Mouse (Mus musculus) brain, embryonic 14.5 days (tissue): ENCODE data around the gene Zfhx3. TPM values are rescaled to one million over a fixed set of nuclear protein-coding genes. Genes with fewer than 3 reads are reported as not detected.

Experiments used
- DNase-seq: peaks from one replicate; pipeline ENCODE4 v3.0.0-alpha.2; 2011; ENCODE audit warnings: low read depth
- CTCF ChIP-seq: fragments of 200-500 bp; IDR thresholded peaks from 2 replicates; pipeline ENCODE4 v1.5.1; 2012; ENCODE audit warnings: inconsistent platforms, mild to moderate bottlenecking, moderate library complexity, borderline replicate concordance; ENCODE audit not compliant: insufficient read depth, insufficient read length; ENCODE audit errors: extremely low read depth
- POLR2A ChIP-seq: fragments of 200-500 bp; IDR thresholded peaks from 2 replicates; pipeline ENCODE4 v1.6.1; 2012; ENCODE audit warnings: mild to moderate bottlenecking, inconsistent platforms, borderline replicate concordance; ENCODE audit not compliant: poor library complexity, insufficient read depth, insufficient read length, severe bottlenecking; ENCODE audit errors: extremely low read depth
- polyA plus RNA-seq: library from polyadenylated mRNA; depleted of rRNA; stranded (reverse); fragments of >200 nt; gene quantifications from 2 replicates; pipeline ENCODE4 v1.2.3, GENCODE M21; 2012

The Zfhx3 gene
- polyA plus RNA-seq, 1 experiment = 31.3 TPM

DNA sequence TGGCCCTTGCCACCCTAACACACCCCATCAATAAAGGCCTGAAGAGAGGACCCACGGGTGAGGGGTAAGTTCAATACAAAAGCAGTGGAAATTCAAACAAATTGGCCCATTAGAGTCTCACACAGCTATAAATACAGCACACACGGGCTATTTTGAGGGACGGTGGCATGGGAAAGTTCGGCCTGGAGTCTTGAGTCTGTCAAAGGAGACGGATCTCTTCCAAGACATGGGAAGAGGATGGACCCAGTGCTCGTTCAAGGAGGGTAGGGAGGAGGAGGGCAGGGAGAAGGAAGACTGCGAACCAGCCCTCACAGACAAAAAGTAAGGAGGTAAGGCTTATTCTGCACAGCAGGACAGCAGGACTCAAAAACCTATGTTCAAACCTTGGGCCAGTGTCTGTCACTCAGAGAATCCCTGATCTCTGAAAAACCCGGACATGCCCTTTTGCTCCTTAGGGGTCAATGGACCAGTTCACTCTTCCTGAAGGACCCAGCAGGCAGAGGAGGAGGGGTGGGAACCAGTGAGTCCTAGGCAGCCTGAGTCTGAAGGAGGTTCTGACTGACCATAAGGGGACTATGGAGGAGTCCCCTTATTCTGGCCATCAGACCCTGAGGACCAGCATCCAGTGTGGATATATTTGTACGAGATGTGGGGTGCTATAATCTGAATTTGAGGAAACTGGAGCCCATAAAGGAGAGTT lies 652.1 kb downstream of the Zfhx3 start:
- TF ChIP-seq POLR2A (no peak), CTCF (no peak)
- DNase-seq = no peak

DNA sequence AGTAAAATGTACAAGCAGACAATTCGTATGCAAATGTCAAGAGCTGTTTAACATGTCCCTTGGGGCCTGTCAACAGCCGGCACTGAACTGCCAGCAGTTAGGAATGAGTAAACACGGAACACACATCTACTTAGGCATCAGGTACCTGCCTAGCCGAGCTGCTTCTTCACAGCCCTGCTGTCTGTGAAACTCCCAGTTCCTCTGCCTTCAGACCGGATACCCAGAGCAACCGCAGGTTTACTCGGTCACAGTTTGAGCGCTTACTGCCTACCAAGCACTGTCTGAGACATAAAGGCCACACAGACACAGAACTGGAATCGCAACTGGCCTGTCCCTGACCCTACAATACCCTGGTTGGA lies 652.6 kb downstream of the Zfhx3 start:
- TF ChIP-seq CTCF (no peak), POLR2A (no peak)
- peak; percentile 75 for DNase-seq

DNA sequence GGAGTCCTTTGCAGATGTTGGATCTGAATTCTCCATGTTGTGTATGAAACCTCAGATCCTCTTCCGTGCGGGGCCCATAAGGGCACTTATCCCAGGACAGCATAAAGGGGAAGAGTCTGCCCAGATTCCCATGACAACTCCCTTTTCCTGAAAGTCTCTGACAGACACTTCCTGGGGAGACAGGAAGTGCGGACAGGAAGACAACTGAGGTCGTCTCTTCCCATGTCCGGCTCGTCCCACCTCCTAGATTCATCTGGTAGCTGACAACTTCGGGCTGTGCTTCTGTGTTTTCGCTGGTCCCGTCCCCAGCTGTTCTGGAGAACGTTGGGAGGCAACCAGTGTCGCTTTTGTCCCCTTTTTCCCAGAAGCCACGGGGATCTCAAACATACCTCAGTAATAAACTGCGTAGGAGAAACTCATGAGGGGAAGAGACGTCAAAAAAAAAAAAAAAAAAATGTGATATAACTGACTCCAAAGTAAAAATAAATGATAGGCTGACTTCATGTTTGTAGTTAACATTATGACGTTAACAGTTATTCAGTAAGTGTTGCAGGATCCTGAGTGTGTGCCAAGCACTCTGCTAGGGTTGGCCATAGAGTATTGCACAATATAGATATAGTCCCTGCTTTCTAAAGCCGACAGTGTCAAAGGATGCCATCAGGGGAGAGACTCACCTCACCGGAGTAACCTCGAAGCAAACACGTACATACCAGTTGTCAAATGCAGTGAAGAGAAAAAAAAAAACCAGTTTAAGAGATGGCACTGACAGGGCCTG lies 653.5 kb downstream of the Zfhx3 start:
- DNase-seq = no peak
- TF ChIP-seq POLR2A (no peak), CTCF (no peak)

DNA sequence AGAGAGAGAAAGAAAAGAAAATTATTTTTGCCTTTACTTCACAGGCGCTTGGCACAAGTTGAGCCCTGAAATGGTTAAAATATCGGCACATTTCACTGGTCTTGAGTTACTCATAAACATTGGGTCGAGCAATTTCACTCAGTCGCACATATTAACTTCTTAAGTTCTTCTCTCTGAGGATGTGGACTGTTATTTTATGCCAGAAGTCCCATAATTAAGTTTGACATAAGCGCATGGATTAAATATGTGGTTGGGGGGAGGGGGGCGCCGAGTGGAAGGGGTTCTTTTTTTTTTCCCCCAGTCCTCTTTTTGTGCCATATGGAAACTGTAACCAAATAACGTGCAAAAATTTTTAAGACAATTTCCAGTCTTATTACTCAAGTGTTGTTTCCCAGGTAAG lies 656.6 kb downstream of the Zfhx3 start:
- DNase-seq = no peak
- TF ChIP-seq CTCF = no peak
- no peak for TF ChIP-seq POLR2A

DNA sequence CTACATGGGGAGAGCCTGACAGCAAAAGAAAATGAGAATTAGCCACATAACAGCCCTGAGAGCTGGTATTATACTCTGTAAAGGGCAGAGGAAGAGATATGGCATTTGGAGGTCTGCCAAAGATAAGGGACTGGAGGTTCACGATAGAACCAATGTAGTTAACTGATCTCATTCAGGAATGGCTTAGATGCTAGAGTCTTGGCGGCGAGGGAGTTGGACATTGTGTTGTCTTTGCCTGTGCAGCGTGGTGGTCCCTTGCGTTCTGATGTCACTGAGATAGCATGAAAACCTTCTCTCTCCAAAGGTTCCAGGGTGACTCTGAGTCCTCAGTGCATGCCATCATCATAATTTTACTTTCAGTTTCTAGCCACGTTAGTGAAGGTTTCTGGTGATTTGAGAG lies 657.1 kb downstream of the Zfhx3 start:
- TF ChIP-seq POLR2A (no peak), CTCF (no peak)
- no peak for DNase-seq

DNA sequence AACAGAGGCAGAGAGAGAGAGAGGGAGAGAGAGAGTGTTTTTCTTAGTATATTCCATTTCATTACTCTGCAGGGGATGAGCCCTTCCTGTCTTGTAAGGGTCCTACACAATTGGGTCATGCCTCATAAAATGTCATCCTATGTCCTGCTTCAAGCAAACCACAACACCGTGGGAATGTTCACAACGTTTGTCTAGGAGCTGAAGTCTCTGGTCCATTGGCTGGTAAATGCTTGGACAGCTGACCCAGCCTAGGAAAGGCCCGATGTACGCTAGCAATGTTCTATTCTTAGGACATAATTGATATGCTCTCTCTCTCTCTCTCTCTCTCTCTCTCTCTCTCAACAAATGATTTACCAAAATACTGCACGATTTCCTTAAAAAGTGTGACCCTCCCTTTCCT lies 666.2 kb downstream of the Zfhx3 start:
- no peak for TF ChIP-seq CTCF
- TF ChIP-seq POLR2A = no peak
- no peak for DNase-seq

DNA sequence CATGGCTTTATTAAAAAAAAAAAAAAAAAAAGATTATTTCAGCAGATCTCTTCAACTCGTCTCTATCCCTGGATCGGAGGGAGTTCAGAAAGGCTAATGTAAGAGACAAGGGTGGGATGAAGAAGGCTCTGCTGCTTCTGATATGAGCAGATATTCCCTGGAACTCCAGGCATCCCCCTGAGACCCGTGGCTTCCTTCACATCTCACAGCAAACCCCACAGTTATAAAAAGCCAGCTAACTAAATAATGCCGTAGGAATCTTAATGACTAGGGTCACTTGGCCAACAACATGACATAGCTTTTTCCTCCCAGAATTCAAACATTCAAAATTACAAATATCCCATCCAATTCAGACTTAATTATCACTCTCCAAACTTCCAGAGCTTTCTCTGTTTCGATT lies 666.7 kb downstream of the Zfhx3 start:
- DNase-seq = no peak
- TF ChIP-seq CTCF = no peak
- TF ChIP-seq POLR2A = no peak

DNA sequence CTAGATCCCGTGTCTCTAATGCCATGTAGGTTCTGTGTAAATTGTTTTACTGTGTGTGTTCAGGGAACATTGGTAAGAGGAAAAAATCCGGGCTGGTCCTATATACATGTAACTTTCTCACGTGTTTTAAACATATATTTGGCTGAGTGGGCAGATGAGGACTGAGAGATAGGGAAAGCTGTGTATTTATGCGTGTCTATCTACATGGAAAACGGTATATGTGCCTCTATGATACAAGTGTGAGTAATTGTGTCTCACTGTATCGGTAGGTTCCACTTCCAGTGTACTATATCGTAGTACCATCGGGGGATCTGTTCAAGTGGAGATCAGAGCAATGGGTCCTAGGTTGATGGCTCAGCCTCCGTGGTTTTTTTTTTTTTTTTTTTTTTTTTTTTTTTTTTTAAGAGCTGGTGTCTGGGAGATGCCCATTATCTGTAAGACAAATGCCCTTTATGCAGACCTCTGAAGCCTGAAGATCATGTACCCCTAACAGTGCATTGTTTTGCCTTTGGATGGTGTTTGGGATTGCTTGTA lies 668.8 kb downstream of the Zfhx3 start:
- no peak for TF ChIP-seq CTCF
- TF ChIP-seq POLR2A = no peak

DNA sequence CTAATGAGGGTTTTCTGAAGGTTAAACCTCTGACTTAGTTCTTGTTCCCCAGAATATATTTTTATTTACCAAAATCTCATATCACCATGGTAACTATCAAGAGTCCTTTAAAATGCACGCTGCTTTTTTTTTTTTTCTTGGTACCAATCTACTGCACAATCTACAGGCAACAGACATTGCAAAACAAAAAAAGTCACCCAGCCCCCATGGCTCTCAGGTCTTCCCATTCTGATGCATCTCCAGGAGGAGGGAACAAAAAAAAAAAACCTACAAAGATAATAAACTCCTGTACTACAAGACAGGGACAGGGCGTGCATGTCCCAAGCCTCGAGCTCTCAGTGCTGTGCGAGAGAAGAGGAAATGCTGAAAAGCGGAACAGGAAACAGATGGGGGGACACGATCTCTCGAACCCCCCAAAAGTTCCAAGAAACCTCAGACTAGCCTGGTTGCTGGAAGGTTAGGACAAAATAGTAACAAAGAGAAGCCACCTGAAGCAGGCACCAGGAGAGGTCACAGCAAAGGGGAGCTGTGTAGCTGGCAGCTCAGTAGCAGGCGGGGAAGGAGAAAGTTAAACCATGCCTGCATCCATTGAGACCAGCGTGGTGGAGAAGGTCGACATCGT lies 669.5 kb downstream of the Zfhx3 start:
- TF ChIP-seq CTCF (no peak), POLR2A (no peak)
- no peak for DNase-seq

More for the DNA sequence above, 668.8 kb downstream of the Zfhx3 start:
- DNase-seq = no peak

DNA sequence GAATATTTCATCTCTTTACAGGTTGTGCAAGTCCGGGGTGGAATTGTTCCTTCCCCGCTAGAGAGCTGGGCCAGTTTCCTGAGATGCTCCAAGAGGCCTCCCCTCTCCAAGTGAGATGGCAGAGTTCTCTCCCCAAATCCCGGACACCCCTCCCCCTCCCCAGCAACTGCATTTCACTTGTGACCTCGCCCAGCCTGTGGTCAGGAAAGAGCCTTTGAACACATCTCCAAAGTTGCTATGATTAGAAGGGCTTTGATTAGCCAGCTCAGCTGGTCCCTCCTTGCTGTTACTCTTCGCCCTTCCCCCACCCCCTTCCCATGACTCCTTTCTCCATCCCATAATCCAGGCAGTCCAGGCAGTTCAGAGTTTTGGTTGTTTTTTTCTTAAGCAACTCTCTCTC lies 670.4 kb downstream of the Zfhx3 start:
- TF ChIP-seq POLR2A (no peak), CTCF (no peak)
- peak; percentile 46 for DNase-seq

DNA sequence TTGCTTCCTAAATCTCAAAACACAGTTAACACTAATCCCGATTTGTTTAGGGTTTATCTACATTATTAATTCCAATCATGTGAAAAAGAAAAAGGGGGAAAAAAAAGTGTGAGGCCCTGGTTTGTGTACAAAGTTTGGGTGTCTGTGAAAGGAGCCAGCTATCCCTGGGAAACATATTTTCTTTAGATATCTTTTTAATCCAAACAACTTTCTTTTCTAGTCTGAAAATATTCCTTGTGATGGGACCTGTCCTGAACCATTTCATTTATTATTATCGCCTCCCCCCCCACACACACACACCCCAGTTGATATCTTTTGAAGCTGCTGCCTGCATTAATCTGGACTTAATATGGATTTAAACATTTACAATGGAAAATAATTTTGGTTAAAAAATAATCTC lies 670.8 kb downstream of the Zfhx3 start:
- DNase-seq = no peak
- TF ChIP-seq CTCF = no peak
- no peak for TF ChIP-seq POLR2A
